Mouse (Mus musculus): ENCODE measurements around the gene Plpp6.

- TF ChIP-seq POLR2A (IDR thresholded peaks at IDR 0.05; ENCODE audit: borderline replicate concordance, extremely low read depth, low read depth, low read length), result no peak
- TF ChIP-seq CTCF (IDR thresholded peaks at IDR 0.05; ENCODE audit: insufficient read depth, low read length), result no peak
Observed at GRCm38 (mm10) chr19:28916492-28916891, 47.3 kb upstream of the Plpp6 start.
